Comparison of ENCODE assay signal across 8 mouse cellular contexts in the genomic region with DNA sequence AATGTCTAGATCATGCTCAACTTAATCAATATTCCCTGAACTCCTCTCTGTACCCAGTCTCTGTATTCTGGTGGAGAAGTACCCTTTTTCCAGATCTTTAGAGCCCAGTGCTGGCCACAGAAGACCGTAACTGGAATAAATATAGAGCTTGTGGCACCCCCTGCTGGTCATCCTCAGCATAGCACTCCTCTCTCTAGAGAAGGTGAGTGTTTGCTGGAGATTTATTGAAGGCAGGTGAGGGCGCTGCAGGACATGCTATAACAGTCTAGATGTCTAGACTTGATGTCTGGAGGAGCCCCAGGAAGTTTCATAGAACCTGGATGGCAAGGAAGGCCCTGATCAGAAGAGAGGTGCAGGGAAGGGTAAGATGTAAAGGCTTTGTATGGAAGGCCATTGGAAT. TPM values are rescaled to one million over a fixed set of nuclear protein-coding genes. Genes with fewer than 3 reads are reported as not detected.
DNase-seq lines count a peak whose midpoint lies in the region; ATAC-seq and TF ChIP-seq lines count a peak whose summit lies in the region.

No protein-coding gene starts in this region.

- no peak for ATAC-seq in heart, embryonic 11.5 days (replicated peaks; ENCODE audit: insufficient number of reproducible peaks, low FRiP score, low TSS enrichment)
- peak; percentile 32 for ATAC-seq in erythroid progenitor cell, adult 5-6 weeks (replicated peaks; ENCODE audit: low FRiP score, poor library complexity, severe bottlenecking)
- no peak for ATAC-seq in midbrain, postnatal 0 days (ENCODE audit: low FRiP score)

- WGBS in heart, embryonic 11.5 days (ENCODE audit: insufficient replicate concordance) = 5% methylated on average over 2 of the region's 2 CpGs
- WGBS in midbrain, postnatal 0 days = 5% methylated on average over 2 of the region's 2 CpGs

- H3K36me3 ChIP-seq in heart, embryonic 11.5 days (ENCODE audit: control insufficient read depth, insufficient read depth, low read length) = no peaks in the 10 kb centered on the region
- no peaks in the 10 kb centered on the region for H3K36me3 ChIP-seq in midbrain, postnatal 0 days (ENCODE audit: insufficient read depth, low read length)
- no peaks in the 10 kb centered on the region for H3K36me3 ChIP-seq in splenic B cell, adult 2 months (ENCODE audit: control insufficient read depth, insufficient read depth, low read length, poor library complexity, severe bottlenecking)

- intact Hi-C loops in left cerebral cortex, postnatal 10 days (cut with DNase I) = loop anchor here (5.0 kb wide), 2 partner anchors 77 to 92 kb away; no protein-coding TSS in a partner anchor

- no peak overlapping the region for H3K27ac ChIP-seq in heart, embryonic 11.5 days (ENCODE audit: low read depth, low read length)
- no peak overlapping the region for H3K27ac ChIP-seq in midbrain, postnatal 0 days (ENCODE audit: low read depth, low read length)

- peaks cover 36% of the 10 kb centered on the region for H3K4me1 ChIP-seq in heart, embryonic 11.5 days (ENCODE audit: control insufficient read depth, insufficient read depth, low read length)
- no peaks in the 10 kb centered on the region for H3K4me1 ChIP-seq in midbrain, postnatal 0 days (ENCODE audit: insufficient read depth, low read length)

- peak; percentile 96 for DNase-seq in heart, adult 11 months
- peak; percentile 95 for DNase-seq in brain, adult 2 months (ENCODE audit: low read depth, low spot score)
- peak; percentile 95 for DNase-seq in induced T-regulatory cell, adult 2 months (ENCODE audit: low read depth)
- peak; percentile 86 to 87 for DNase-seq in left cerebral cortex, postnatal 10 days (ENCODE audit: extremely low spot score in 1 of 2, low spot score in 2 of 2)
- peak; percentile 89 for DNase-seq in midbrain, postnatal 0 days (ENCODE audit: low spot score)
- DNase-seq in splenic B cell, adult 2 months (ENCODE audit: low read depth, low spot score) = peak; percentile 92

- no peaks in the 10 kb centered on the region for H3K27me3 ChIP-seq in heart, embryonic 11.5 days (ENCODE audit: control insufficient read depth, insufficient read depth, low read length)
- H3K27me3 ChIP-seq in midbrain, postnatal 0 days (ENCODE audit: insufficient read depth, low read length) = no peaks in the 10 kb centered on the region
- H3K27me3 ChIP-seq in splenic B cell, adult 2 months (ENCODE audit: control insufficient read depth, insufficient read depth, low read length, poor library complexity, severe bottlenecking) = no peaks in the 10 kb centered on the region

- H3K9ac ChIP-seq in heart, embryonic 11.5 days (ENCODE audit: low read depth, low read length) = no peak overlapping the region
- H3K9ac ChIP-seq in midbrain, postnatal 0 days (replicated peaks; ENCODE audit: low read length, poor library complexity, severe bottlenecking) = no peak overlapping the region

- H3K4me2 ChIP-seq in heart, embryonic 11.5 days = no peak overlapping the region
- H3K4me2 ChIP-seq in midbrain, postnatal 0 days (ENCODE audit: low read depth, low read length, poor library complexity, severe bottlenecking) = no peak overlapping the region

- no peak overlapping the region for H3K4me3 ChIP-seq in heart, embryonic 11.5 days (ENCODE audit: low read depth, low read length)
- H3K4me3 ChIP-seq in midbrain, postnatal 0 days (ENCODE audit: low read depth, low read length) = no peak overlapping the region

- no peaks in the 10 kb centered on the region for H3K9me3 ChIP-seq in heart, embryonic 11.5 days (replicated peaks; ENCODE audit: control insufficient read depth, low read length)
- no peaks in the 10 kb centered on the region for H3K9me3 ChIP-seq in midbrain, postnatal 0 days (ENCODE audit: low read length)

- peak; percentile 93 for TF ChIP-seq CTCF in midbrain, postnatal 0 days (IDR thresholded peaks at IDR 0.05)

RNA-seq across cellular contexts. Expression of gene Prrc2b, which starts 16.8 kb away (rescaled TPM):
- 39.3 and 40.6 TPM in 2 replicates for polyA plus RNA-seq in heart, embryonic 11.5 days (2014; fragmentation: Nextera tagmentation; extraction: Ambion mirVana)
- 19.1 and 26.4 TPM in 2 replicates for total RNA-seq in erythroid progenitor cell, adult 5-6 weeks (2015; ENCODE audit: low replicate concordance)
- total RNA-seq in erythroid progenitor cell, adult 5-6 weeks (2017; ENCODE audit: low replicate concordance) = 11.1 and 25.3 TPM in 2 replicates
- 100 to 1,000 TPM; 274 to 285 TPM for total RNA-seq in left cerebral cortex, postnatal 10 days (2021)
- total RNA-seq in midbrain, postnatal 0 days (2014; rRNA removed) = 164 and 215 TPM in 2 replicates
- 51.5 and 65.9 TPM in 2 replicates for polyA plus RNA-seq in midbrain, postnatal 0 days (2015; fragmentation: Nextera tagmentation; extraction: Ambion mirVana)

RNA-seq across cellular contexts. Expression of gene Plpp7, which starts 38.7 kb away (rescaled TPM):
- polyA plus RNA-seq in heart, embryonic 11.5 days (2014; fragmentation: Nextera tagmentation; extraction: Ambion mirVana) = 10.0 and 11.7 TPM in 2 replicates
- total RNA-seq in erythroid progenitor cell, adult 5-6 weeks (2015; ENCODE audit: low replicate concordance) = not detected in 2 replicates
- 0.26 TPM in 1 of 2 replicates, not detected in the other for total RNA-seq in erythroid progenitor cell, adult 5-6 weeks (2017; ENCODE audit: low replicate concordance)
- 10 to 100 TPM; 18.7 to 22.9 TPM for total RNA-seq in left cerebral cortex, postnatal 10 days (2021)
- total RNA-seq in midbrain, postnatal 0 days (2014; rRNA removed) = 31.2 and 47.0 TPM in 2 replicates
- polyA plus RNA-seq in midbrain, postnatal 0 days (2015; fragmentation: Nextera tagmentation; extraction: Ambion mirVana) = 24.9 and 29.0 TPM in 2 replicates

RNA-seq across cellular contexts. Expression of gene Fam78a, which starts 49.4 kb away (rescaled TPM):
- 43.1 and 43.7 TPM in 2 replicates for polyA plus RNA-seq in heart, embryonic 11.5 days (2014; fragmentation: Nextera tagmentation; extraction: Ambion mirVana)
- total RNA-seq in erythroid progenitor cell, adult 5-6 weeks (2015; ENCODE audit: low replicate concordance) = 27.7 and 41.1 TPM in 2 replicates
- 48.4 and 75.5 TPM in 2 replicates for total RNA-seq in erythroid progenitor cell, adult 5-6 weeks (2017; ENCODE audit: low replicate concordance)
- total RNA-seq in left cerebral cortex, postnatal 10 days (2021) = 1 to 10 TPM; 1.2 to 2.3 TPM
- 0.77 and 0.85 TPM in 2 replicates for total RNA-seq in midbrain, postnatal 0 days (2014; rRNA removed)
- polyA plus RNA-seq in midbrain, postnatal 0 days (2015; fragmentation: Nextera tagmentation; extraction: Ambion mirVana) = 0.35 and 0.93 TPM in 2 replicates

Comparison
In these comparisons a context has a peak if more than half of its experiments do, and no peak if none do; other contexts are left out.
1. RNA of gene Plpp7, which starts 38.7 kb away (total RNA-seq): 31.2 to 47.0 TPM in midbrain, postnatal 0 days and 18.7 to 22.9 TPM in left cerebral cortex, postnatal 10 days; 0.26 TPM in erythroid progenitor cell, adult 5-6 weeks; every median in the first group is over 10 times any median in the second.
2. RNA of gene Fam78a, which starts 49.4 kb away (total RNA-seq): 27.7 to 75.5 TPM in erythroid progenitor cell, adult 5-6 weeks; 1.2 to 2.3 TPM in left cerebral cortex, postnatal 10 days and 0.77 to 0.85 TPM in midbrain, postnatal 0 days; every median in the first group is over 4 times any median in the second.
3. Peak in every context shown above with its lines, with median percentiles within 50 percentile points of each other: DNase-seq.